Mouse (Mus musculus) small intestine, adult 2 months (tissue): Measurements from ENCODE around the gene Gm13420. TPM values are rescaled to one million over a fixed set of nuclear protein-coding genes. Genes with fewer than 3 reads are reported as not detected.
A peak's percentile ranks its signal among the peaks of the same experiment; 100 is the strongest.

ENCODE experiments used
- H3K27ac ChIP-seq: fragments of 200-500 bp; 2 replicates; pipeline ENCODE4 v1.5.1; 2012; ENCODE audit warnings: low read depth, low read length, control low read depth, inconsistent platforms; ENCODE audit not compliant: insufficient read depth
- H3K27me3 ChIP-seq: fragments of 200-500 bp; 2 replicates; pipeline ENCODE4 v1.6.1; 2012; ENCODE audit warnings: mild to moderate bottlenecking, moderate library complexity, low read length, inconsistent platforms; ENCODE audit not compliant: control insufficient read depth, insufficient read depth
- H3K36me3 ChIP-seq: fragments of 200-500 bp; 2 replicates; pipeline ENCODE4 v1.6.1; 2012; ENCODE audit warnings: mild to moderate bottlenecking, low read length, control low read depth, inconsistent platforms; ENCODE audit not compliant: control insufficient read depth, insufficient read depth
- H3K4me1 ChIP-seq: fragments of 200-500 bp; 2 replicates; pipeline ENCODE4 v1.6.1; 2012; ENCODE audit warnings: low read length, inconsistent platforms, mixed read lengths; ENCODE audit not compliant: control insufficient read depth, insufficient read depth, insufficient read length
- H3K4me3 ChIP-seq: fragments of 200-500 bp; 2 replicates; pipeline ENCODE4 v1.5.1; 2012; ENCODE audit warnings: low read depth, mild to moderate bottlenecking, control low read depth, inconsistent platforms, low read length, moderate library complexity
- CTCF ChIP-seq: fragments of 200-500 bp; IDR thresholded peaks from 2 replicates; pipeline ENCODE4 v1.5.1; 2012; ENCODE audit warnings: low read depth, mild to moderate bottlenecking, control low read depth, inconsistent platforms, low read length, moderate library complexity, mixed read lengths; ENCODE audit not compliant: insufficient replicate concordance, insufficient read length; ENCODE audit errors: extremely low read depth
- POLR2A ChIP-seq: fragments of 200-500 bp; IDR thresholded peaks from 2 replicates; pipeline ENCODE4 v1.6.1; 2012; ENCODE audit warnings: low read depth, mild to moderate bottlenecking, control low read depth, inconsistent platforms, low read length, moderate library complexity
- WGBS: fragments of 180-500 bp; shearing (Covaris S2); methylation state at CpG from one replicate; pipeline ENCODE4 v1.1.7; 2018; 5-methylcytosine and 5-hydroxymethylcytosine counted together
- polyA plus RNA-seq: library from polyadenylated mRNA; depleted of rRNA; stranded (reverse); fragments of >200 nt; gene quantifications from 2 replicates; pipeline ENCODE4 v1.2.3, GENCODE M21; 2012

Gm13420 gene
- polyA plus RNA-seq, 1 experiment: 0.81 TPM

GRCm38 (mm10) chr2:29773323-29773722 lies 21.8 kb upstream of the Gm13420 start:
- peaks cover 16% of the 10 kb centered on the region for H3K36me3 ChIP-seq
- H3K4me1 ChIP-seq: peaks cover 43% of the 10 kb centered on the region
- no peaks in the 10 kb centered on the region for H3K27me3 ChIP-seq
- no peak overlapping the region for H3K4me3 ChIP-seq
- peak overlapping the region; percentile 88 for H3K27ac ChIP-seq
- no peak for TF ChIP-seq CTCF
- no peak for TF ChIP-seq POLR2A
- 28% methylated on average over 4 of the region's 4 CpGs for WGBS

GRCm38 (mm10) chr2:29771611-29772461 lies 20.4 kb upstream of the Gm13420 start:
- Histone ChIP-seq H3K27me3 (no peaks in the 10 kb centered on the region), H3K36me3 (peaks cover 2% of the 10 kb centered on the region; the same call in 1 of the 2 replicates), H3K27ac (peak overlapping the region; percentile 97), H3K4me1 (peaks cover 52% of the 10 kb centered on the region), H3K4me3 (no peak overlapping the region)
- WGBS: 32% methylated on average over 8 of the region's 8 CpGs
- no peak for TF ChIP-seq POLR2A
- no peak for TF ChIP-seq CTCF

- Histone ChIP-seq H3K4me3 (no peak overlapping the region), H3K36me3 (no peaks in the 10 kb centered on the region), H3K27ac (peak overlapping the region; percentile 97), H3K4me1 (peaks cover 50% of the 10 kb centered on the region), H3K27me3 (no peaks in the 10 kb centered on the region)
- TF ChIP-seq CTCF (peak; percentile 39; the same call in 1 of the 2 replicates), POLR2A (no peak)
Measured at GRCm38 (mm10) chr2:29770162-29770561, 18.7 kb upstream of the Gm13420 start.

- Histone ChIP-seq H3K27ac (no peak overlapping the region; the same call in 1 of the 2 replicates), H3K4me1 (peaks cover 42% of the 10 kb centered on the region), H3K4me3 (no peak overlapping the region), H3K36me3 (no peaks in the 10 kb centered on the region), H3K27me3 (no peaks in the 10 kb centered on the region)
- WGBS: 24% methylated on average over 9 of the region's 9 CpGs
- TF ChIP-seq CTCF (no peak), POLR2A (no peak)
Measured at GRCm38 (mm10) chr2:29768901-29769300, 17.4 kb upstream of the Gm13420 start.

- H3K27ac ChIP-seq: peak overlapping the region; percentile 11; the same call in 1 of the 2 replicates
- peaks cover 39% of the 10 kb centered on the region for H3K4me1 ChIP-seq
- H3K27me3 ChIP-seq: no peaks in the 10 kb centered on the region
- no peak overlapping the region for H3K4me3 ChIP-seq
- no peaks in the 10 kb centered on the region for H3K36me3 ChIP-seq
- 37% methylated on average over 11 of the region's 11 CpGs for WGBS
- TF ChIP-seq POLR2A: no peak
- no peak for TF ChIP-seq CTCF
Measured at GRCm38 (mm10) chr2:29767976-29768709, 16.7 kb upstream of the Gm13420 start.

GRCm38 (mm10) chr2:29764831-29765230 lies 13.3 kb upstream of the Gm13420 start:
- Histone ChIP-seq H3K27ac (no peak overlapping the region), H3K4me1 (peaks cover 18% of the 10 kb centered on the region), H3K36me3 (no peaks in the 10 kb centered on the region), H3K4me3 (no peak overlapping the region), H3K27me3 (no peaks in the 10 kb centered on the region)
- TF ChIP-seq CTCF: peak; percentile 92; the same call in 1 of the 2 replicates
- no peak for TF ChIP-seq POLR2A
- 0% methylated on average over 1 of the region's 1 CpGs for WGBS

- H3K27me3 ChIP-seq: peaks cover 18% of the 10 kb centered on the region
- no peak overlapping the region for H3K4me3 ChIP-seq
- TF ChIP-seq CTCF (no peak), POLR2A (no peak)
- no peak overlapping the region for H3K27ac ChIP-seq
- peaks cover 6% of the 10 kb centered on the region for H3K4me1 ChIP-seq
- H3K36me3 ChIP-seq: no peaks in the 10 kb centered on the region
Measured at GRCm38 (mm10) chr2:29755693-29756092, 4.2 kb upstream of the Gm13420 start.
